Mouse (Mus musculus): Measurements from ENCODE around the gene Slc10a1. TPM values are rescaled to one million over a fixed set of nuclear protein-coding genes. Genes with fewer than 3 reads are reported as not detected.

Gene Slc10a1
- polyA plus RNA-seq, 1 experiment: not detected

- no peak for DNase-seq (ENCODE audit: low read depth)
These were observed 24.1 kb upstream of the Slc10a1 start for GRCm38 (mm10) chr12:80992540-80993122.

GRCm38 (mm10) chr12:80991806-80992205, 23.3 kb upstream of the Slc10a1 start:
- TF ChIP-seq CTCF (IDR thresholded peaks at IDR 0.05; ENCODE audit: borderline replicate concordance, extremely low read depth, insufficient read depth, insufficient read length): no peak
- TF ChIP-seq POLR2A (IDR thresholded peaks at IDR 0.05; ENCODE audit: borderline replicate concordance, extremely low read depth, insufficient read depth, insufficient read length, poor library complexity, severe bottlenecking): no peak
- no peak for DNase-seq (ENCODE audit: low read depth)

More at GRCm38 (mm10) chr12:80992540-80993122, 24.1 kb upstream of the Slc10a1 start:
- TF ChIP-seq CTCF (IDR thresholded peaks at IDR 0.05; ENCODE audit: borderline replicate concordance, extremely low read depth, insufficient read depth, insufficient read length) (no peak; the same call in 1 of the 2 replicates), POLR2A (IDR thresholded peaks at IDR 0.05; ENCODE audit: borderline replicate concordance, extremely low read depth, insufficient read depth, insufficient read length, poor library complexity, severe bottlenecking) (no peak)

GRCm38 (mm10) chr12:80990901-80991445, 22.5 kb upstream of the Slc10a1 start:
- TF ChIP-seq CTCF (IDR thresholded peaks at IDR 0.05; ENCODE audit: borderline replicate concordance, extremely low read depth, insufficient read depth, insufficient read length) (no peak), POLR2A (IDR thresholded peaks at IDR 0.05; ENCODE audit: borderline replicate concordance, extremely low read depth, insufficient read depth, insufficient read length, poor library complexity, severe bottlenecking) (no peak)
- DNase-seq (ENCODE audit: low read depth): peak; percentile 39

DNA sequence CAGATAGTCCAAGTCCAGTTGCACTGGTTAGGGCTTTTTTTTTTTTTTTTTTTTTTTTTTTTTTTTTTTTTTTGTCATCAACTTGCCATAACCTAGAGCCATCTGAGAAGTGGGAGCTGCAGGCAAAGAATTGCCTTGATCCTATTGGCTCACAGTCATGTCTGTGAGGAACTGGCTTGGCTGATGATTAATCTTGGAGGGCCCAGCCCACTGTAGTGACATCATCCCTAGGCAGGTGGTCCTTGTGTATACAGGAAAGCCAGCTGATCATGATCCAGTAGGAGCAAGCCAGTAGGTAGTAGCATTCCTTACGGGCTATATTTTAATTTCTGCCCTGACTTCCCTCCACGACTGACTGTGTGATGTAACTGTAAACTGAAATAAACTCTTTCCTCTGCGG, 19.8 kb upstream of the Slc10a1 start:
- TF ChIP-seq POLR2A (IDR thresholded peaks at IDR 0.05; ENCODE audit: borderline replicate concordance, extremely low read depth, insufficient read depth, insufficient read length, poor library complexity, severe bottlenecking) (no peak), CTCF (IDR thresholded peaks at IDR 0.05; ENCODE audit: borderline replicate concordance, extremely low read depth, insufficient read depth, insufficient read length) (no peak)
- DNase-seq (ENCODE audit: low read depth): no peak

GRCm38 (mm10) chr12:80986628-80987027, 18.1 kb upstream of the Slc10a1 start:
- no peak for TF ChIP-seq POLR2A (IDR thresholded peaks at IDR 0.05; ENCODE audit: borderline replicate concordance, extremely low read depth, insufficient read depth, insufficient read length, poor library complexity, severe bottlenecking)
- TF ChIP-seq CTCF (IDR thresholded peaks at IDR 0.05; ENCODE audit: borderline replicate concordance, extremely low read depth, insufficient read depth, insufficient read length): peak; percentile 3; the same call in 1 of the 2 replicates
- no peak for DNase-seq (ENCODE audit: low read depth)

GRCm38 (mm10) chr12:80983695-80984094, 15.2 kb upstream of the Slc10a1 start:
- peak; percentile 27 for DNase-seq (ENCODE audit: low read depth)
- TF ChIP-seq CTCF (IDR thresholded peaks at IDR 0.05; ENCODE audit: borderline replicate concordance, extremely low read depth, insufficient read depth, insufficient read length) (no peak), POLR2A (IDR thresholded peaks at IDR 0.05; ENCODE audit: borderline replicate concordance, extremely low read depth, insufficient read depth, insufficient read length, poor library complexity, severe bottlenecking) (no peak)

DNA sequence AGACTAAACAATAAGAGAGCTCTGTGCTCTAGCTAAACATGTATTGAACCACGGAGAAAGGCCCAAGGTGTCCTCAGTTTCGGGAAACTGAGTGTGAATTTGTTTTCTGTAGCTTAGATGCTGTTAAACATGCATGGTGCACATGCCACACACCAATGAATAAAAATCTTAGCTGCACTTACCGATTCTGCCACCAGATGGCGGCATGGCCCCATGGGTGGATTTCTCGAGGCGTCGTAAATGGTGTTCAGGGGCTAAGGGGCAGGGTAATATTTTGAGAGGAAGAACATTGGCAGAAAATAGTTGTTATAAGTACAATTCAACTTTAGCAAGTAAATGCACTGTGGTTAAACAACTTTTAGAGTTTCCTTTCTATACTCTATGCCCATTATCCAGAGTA, 13.8 kb upstream of the Slc10a1 start:
- DNase-seq (ENCODE audit: low read depth): peak; percentile 78

DNA sequence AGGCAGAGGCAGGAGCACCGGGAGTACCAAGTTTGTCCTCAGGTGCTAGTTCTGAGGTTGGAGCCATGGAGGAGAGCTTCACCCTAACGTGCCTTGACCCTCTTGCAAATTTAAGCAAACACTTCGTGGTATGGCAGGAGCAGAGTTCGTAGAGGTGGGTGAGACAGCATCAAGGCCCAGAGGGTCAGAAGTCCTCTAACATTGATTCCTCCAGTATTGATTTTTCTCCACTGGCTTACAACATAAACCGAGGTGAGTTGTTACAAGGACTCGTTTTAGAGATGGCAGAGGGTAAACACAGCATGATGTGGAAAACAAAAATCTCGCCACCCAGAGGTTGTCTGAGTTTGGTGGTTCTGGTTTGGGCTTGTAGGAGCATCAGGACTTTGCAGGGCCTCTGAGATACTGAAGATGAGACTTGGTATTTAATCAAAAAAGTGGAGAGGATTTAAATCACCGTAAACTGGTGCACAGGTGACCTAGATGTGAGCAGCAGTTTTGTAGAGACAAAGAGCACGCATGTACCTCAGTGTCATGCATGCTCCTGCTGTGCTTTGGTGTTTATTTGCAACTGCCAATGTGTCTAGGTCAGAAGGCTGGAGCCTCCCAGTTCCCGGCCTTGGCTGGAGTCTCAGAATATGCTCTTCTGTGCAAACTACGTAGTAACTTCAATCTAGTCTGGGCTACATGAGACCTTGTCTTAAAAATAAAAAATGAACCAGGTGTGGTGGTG, 7.6 kb upstream of the Slc10a1 start:
- TF ChIP-seq CTCF (IDR thresholded peaks at IDR 0.05; ENCODE audit: borderline replicate concordance, extremely low read depth, insufficient read depth, insufficient read length): no peak
- no peak for TF ChIP-seq POLR2A (IDR thresholded peaks at IDR 0.05; ENCODE audit: borderline replicate concordance, extremely low read depth, insufficient read depth, insufficient read length, poor library complexity, severe bottlenecking)
- no peak for DNase-seq (ENCODE audit: low read depth)

More for the DNA sequence above, 13.8 kb upstream of the Slc10a1 start:
- TF ChIP-seq CTCF (IDR thresholded peaks at IDR 0.05; ENCODE audit: borderline replicate concordance, extremely low read depth, insufficient read depth, insufficient read length): peak; percentile 98
- no peak for TF ChIP-seq POLR2A (IDR thresholded peaks at IDR 0.05; ENCODE audit: borderline replicate concordance, extremely low read depth, insufficient read depth, insufficient read length, poor library complexity, severe bottlenecking)

DNA sequence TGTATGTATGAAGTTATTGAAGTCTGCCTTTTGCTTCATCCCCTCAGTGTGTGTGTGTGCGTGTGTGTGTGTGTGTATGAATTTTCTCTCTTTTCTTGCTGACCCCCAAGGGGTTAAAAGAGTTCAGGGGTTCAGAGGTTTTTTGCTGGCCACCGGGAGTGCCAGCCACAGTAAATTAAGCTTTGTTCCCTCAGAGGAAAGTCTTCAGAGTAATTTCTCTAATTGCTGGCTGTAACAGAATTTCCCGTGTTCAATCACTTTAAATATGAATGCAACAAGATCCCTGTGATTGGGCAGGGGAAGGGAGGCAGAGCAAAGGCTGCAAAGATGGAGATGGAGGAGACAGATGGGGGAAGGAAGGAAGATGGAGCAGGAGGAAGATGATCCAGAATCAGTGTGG, 3.3 kb upstream of the Slc10a1 start:
- TF ChIP-seq CTCF (IDR thresholded peaks at IDR 0.05; ENCODE audit: borderline replicate concordance, extremely low read depth, insufficient read depth, insufficient read length) (no peak), POLR2A (IDR thresholded peaks at IDR 0.05; ENCODE audit: borderline replicate concordance, extremely low read depth, insufficient read depth, insufficient read length, poor library complexity, severe bottlenecking) (no peak)

DNA sequence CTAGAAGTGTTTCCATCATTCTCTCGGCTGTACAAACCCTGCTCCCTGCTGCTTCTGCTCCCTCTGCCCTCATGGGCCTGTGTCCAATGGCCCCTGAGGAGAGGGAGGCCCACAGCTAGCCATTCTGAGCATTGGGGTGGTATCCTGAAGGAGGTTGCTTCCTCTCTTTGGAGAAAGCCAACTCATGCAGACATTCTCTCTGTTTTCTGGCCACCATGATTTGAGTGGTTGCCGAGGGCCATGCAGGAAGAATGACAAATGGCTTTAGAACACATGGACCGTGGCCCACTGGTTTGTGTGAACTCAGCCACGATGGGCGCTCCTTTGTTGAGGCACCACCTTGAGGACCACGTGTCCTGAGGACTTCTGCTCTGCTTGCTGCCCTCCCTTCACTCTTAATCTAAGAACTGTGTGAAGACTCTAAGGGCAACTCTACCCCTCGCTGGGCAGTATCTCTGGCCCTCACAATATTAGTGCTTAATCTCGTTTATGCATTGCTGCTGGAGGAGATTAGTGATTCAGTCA, 1.7 kb upstream of the Slc10a1 start:
- no peak for TF ChIP-seq POLR2A (IDR thresholded peaks at IDR 0.05; ENCODE audit: borderline replicate concordance, extremely low read depth, insufficient read depth, insufficient read length, poor library complexity, severe bottlenecking)
- no peak for TF ChIP-seq CTCF (IDR thresholded peaks at IDR 0.05; ENCODE audit: borderline replicate concordance, extremely low read depth, insufficient read depth, insufficient read length)

More for the DNA sequence above, 3.3 kb upstream of the Slc10a1 start:
- DNase-seq (ENCODE audit: low read depth): no peak

DNA sequence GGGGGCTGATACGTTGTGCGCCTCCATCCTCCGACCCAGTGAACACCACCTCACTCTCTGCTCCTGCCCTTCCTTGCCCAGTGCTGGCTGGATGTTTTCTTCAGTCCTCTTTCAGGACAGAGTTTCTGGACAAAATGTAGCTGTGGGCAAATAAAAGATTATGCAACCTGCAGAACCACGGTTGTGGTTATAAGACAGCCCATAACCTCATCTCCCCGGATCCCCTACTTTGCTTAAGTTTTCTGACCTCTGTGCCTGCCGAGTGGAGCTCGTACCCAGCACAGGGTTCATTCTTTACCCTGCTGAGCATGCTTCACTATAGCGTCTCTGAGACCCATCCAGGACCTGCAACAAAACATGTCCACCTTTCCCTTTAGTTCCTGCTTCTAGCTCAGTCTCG, 587 bp downstream of the Slc10a1 start:
- no peak for DNase-seq (ENCODE audit: low read depth)
- no peak for TF ChIP-seq POLR2A (IDR thresholded peaks at IDR 0.05; ENCODE audit: borderline replicate concordance, extremely low read depth, insufficient read depth, insufficient read length, poor library complexity, severe bottlenecking)
- no peak for TF ChIP-seq CTCF (IDR thresholded peaks at IDR 0.05; ENCODE audit: borderline replicate concordance, extremely low read depth, insufficient read depth, insufficient read length)

More for the DNA sequence above, 1.7 kb upstream of the Slc10a1 start:
- DNase-seq (ENCODE audit: low read depth): no peak

All from brain, embryonic 14.5 days (tissue).